Mouse (Mus musculus) midbrain, embryonic 13.5 days (tissue): ENCODE results near the gene Ttc19. TPM values are rescaled to one million over a fixed set of nuclear protein-coding genes. Genes with fewer than 3 reads are reported as not detected.

Source experiments
- ATAC-seq: fragments of 200-750 bp; cut with Nextera tagmentation; 2 replicates; pipeline ENCODE4 v1.8.0; 2017; ENCODE audit warnings: mild to moderate bottlenecking, moderate TSS enrichment, moderate library complexity
- H3K27ac ChIP-seq: fragments of 300-500 bp; sonication (generic); 2 replicates; pipeline ENCODE4 v1.5.1; 2015; ENCODE audit warnings: inconsistent platforms, mild to moderate bottlenecking, moderate library complexity
- H3K27me3 ChIP-seq: fragments of 300-500 bp; sonication (generic); 2 replicates; pipeline ENCODE4 v1.6.1; 2015; ENCODE audit warnings: mild to moderate bottlenecking, inconsistent platforms
- H3K36me3 ChIP-seq: fragments of 300-500 bp; sonication (generic); 2 replicates; pipeline ENCODE4 v1.6.1; 2015; ENCODE audit warnings: mild to moderate bottlenecking, inconsistent platforms
- H3K4me1 ChIP-seq: fragments of 300-500 bp; sonication (generic); replicated peaks from 2 replicates; pipeline ENCODE4 v1.6.1; 2015; ENCODE audit warnings: inconsistent platforms
- H3K4me2 ChIP-seq: fragments of 300-500 bp; sonication (generic); replicated peaks from 2 replicates; pipeline ENCODE4 v1.6.1; 2015; ENCODE audit warnings: moderate library complexity, mild to moderate bottlenecking, inconsistent platforms
- H3K4me3 ChIP-seq: fragments of 300-500 bp; sonication (generic); replicated peaks from 2 replicates; pipeline ENCODE4 v1.5.1; 2015; ENCODE audit warnings: mild to moderate bottlenecking, inconsistent platforms
- H3K9ac ChIP-seq: fragments of 300-500 bp; sonication (generic); replicated peaks from 2 replicates; pipeline ENCODE4 v1.6.1; 2015; ENCODE audit warnings: mild to moderate bottlenecking, inconsistent platforms
- H3K9me3 ChIP-seq: fragments of 300-500 bp; sonication (generic); 2 replicates; pipeline ENCODE4 v1.6.1; 2016; ENCODE audit warnings: mild to moderate bottlenecking, inconsistent platforms
- WGBS: fragments of 180-500 bp; shearing (Covaris S2); methylation state at CpG from one replicate; pipeline ENCODE4 v1.1.7; 2015; 5-methylcytosine and 5-hydroxymethylcytosine counted together
- polyA plus RNA-seq: library from polyadenylated mRNA; unstranded; fragments of >200 nt; fragmentation: Nextera tagmentation; extraction: Ambion mirVana; gene quantifications from 2 replicates; pipeline ENCODE4 v1.2.1, GENCODE M21; 2015

Ttc19 gene
- polyA plus RNA-seq, 1 experiment from 2014 or later: 38.2 TPM

GRCm38 (mm10) chr11:62294121-62294520 lies 12.8 kb downstream of the Ttc19 start:
- 89% methylated on average over 2 of the region's 2 CpGs for WGBS
- Histone ChIP-seq H3K9ac (no peak overlapping the region), H3K4me2 (no peak overlapping the region), H3K9me3 (no peaks in the 10 kb centered on the region), H3K27ac (no peak overlapping the region), H3K27me3 (no peaks in the 10 kb centered on the region), H3K36me3 (peaks cover 55% of the 10 kb centered on the region), H3K4me3 (no peak overlapping the region), H3K4me1 (0 out of 2 replicates have a peak, but pooled peaks cover 3% of the 10 kb centered on the region)
- ATAC-seq: no peak

GRCm38 (mm10) chr11:62298883-62299282 lies 17.6 kb downstream of the Ttc19 start:
- H3K27ac ChIP-seq: no peak overlapping the region
- 85% methylated on average over 6 of the region's 6 CpGs for WGBS
- no peak overlapping the region for H3K4me3 ChIP-seq
- peaks cover 24% of the 10 kb centered on the region for H3K36me3 ChIP-seq
- no peaks in the 10 kb centered on the region for H3K9me3 ChIP-seq
- no peaks in the 10 kb centered on the region for H3K27me3 ChIP-seq
- 0 out of 2 replicates have a peak, but pooled peaks cover 3% of the 10 kb centered on the region for H3K4me1 ChIP-seq
- no peak overlapping the region for H3K4me2 ChIP-seq
- ATAC-seq: no peak
- H3K9ac ChIP-seq: no peak overlapping the region

- H3K4me3 ChIP-seq: no peak overlapping the region
- H3K36me3 ChIP-seq: peaks cover 32% of the 10 kb centered on the region
- no peak for ATAC-seq
- no peak overlapping the region for H3K27ac ChIP-seq
- no peaks in the 10 kb centered on the region for H3K9me3 ChIP-seq
- WGBS: 100% methylated on average over 2 of the region's 2 CpGs
- no peaks in the 10 kb centered on the region for H3K27me3 ChIP-seq
- H3K4me2 ChIP-seq: no peak overlapping the region
- H3K4me1 ChIP-seq: no peaks in the 10 kb centered on the region
- no peak overlapping the region for H3K9ac ChIP-seq
Measured at GRCm38 (mm10) chr11:62305866-62306265, 24.6 kb downstream of the Ttc19 start.

GRCm38 (mm10) chr11:62309296-62309695 lies 28.0 kb downstream of the Ttc19 start:
- no peak overlapping the region for H3K27ac ChIP-seq
- ATAC-seq: no peak
- WGBS: 100% methylated on average over 2 of the region's 2 CpGs
- no peak overlapping the region for H3K4me3 ChIP-seq
- no peaks in the 10 kb centered on the region for H3K9me3 ChIP-seq
- H3K4me2 ChIP-seq: no peak overlapping the region
- no peaks in the 10 kb centered on the region for H3K27me3 ChIP-seq
- H3K36me3 ChIP-seq: peaks cover 60% of the 10 kb centered on the region
- no peak overlapping the region for H3K9ac ChIP-seq
- H3K4me1 ChIP-seq: no peaks in the 10 kb centered on the region

GRCm38 (mm10) chr11:62314984-62315383 lies 33.7 kb downstream of the Ttc19 start:
- H3K27me3 ChIP-seq: no peaks in the 10 kb centered on the region
- H3K9ac ChIP-seq: no peak overlapping the region
- no peaks in the 10 kb centered on the region for H3K9me3 ChIP-seq
- H3K4me3 ChIP-seq: no peak overlapping the region
- 95% methylated on average over 5 of the region's 5 CpGs for WGBS
- H3K4me2 ChIP-seq: no peak overlapping the region
- H3K27ac ChIP-seq: no peak overlapping the region
- no peaks in the 10 kb centered on the region for H3K4me1 ChIP-seq
- H3K36me3 ChIP-seq: peaks cover 81% of the 10 kb centered on the region
- no peak for ATAC-seq

- Histone ChIP-seq H3K4me1 (no peaks in the 10 kb centered on the region), H3K9me3 (no peaks in the 10 kb centered on the region), H3K36me3 (peaks cover 89% of the 10 kb centered on the region), H3K4me3 (no peak overlapping the region), H3K4me2 (no peak overlapping the region), H3K27me3 (no peaks in the 10 kb centered on the region), H3K9ac (no peak overlapping the region), H3K27ac (no peak overlapping the region)
- WGBS: 92% methylated on average over 11 of the region's 11 CpGs
- no peak for ATAC-seq
Measured at GRCm38 (mm10) chr11:62317746-62318145, 36.5 kb downstream of the Ttc19 start.

GRCm38 (mm10) chr11:62320097-62320496 lies 38.8 kb downstream of the Ttc19 start:
- Histone ChIP-seq H3K9me3 (no peaks in the 10 kb centered on the region), H3K36me3 (peaks cover 85% of the 10 kb centered on the region), H3K27me3 (no peaks in the 10 kb centered on the region), H3K9ac (no peak overlapping the region), H3K4me3 (no peak overlapping the region), H3K4me2 (no peak overlapping the region), H3K27ac (no peak overlapping the region), H3K4me1 (no peaks in the 10 kb centered on the region)
- 97% methylated on average over 3 of the region's 3 CpGs for WGBS
- no peak for ATAC-seq

- no peak overlapping the region for H3K4me2 ChIP-seq
- no peaks in the 10 kb centered on the region for H3K4me1 ChIP-seq
- no peak overlapping the region for H3K4me3 ChIP-seq
- no peak for ATAC-seq
- no peak overlapping the region for H3K9ac ChIP-seq
- 91% methylated on average over 3 of the region's 3 CpGs for WGBS
- no peaks in the 10 kb centered on the region for H3K27me3 ChIP-seq
- H3K27ac ChIP-seq: no peak overlapping the region
- H3K9me3 ChIP-seq: no peaks in the 10 kb centered on the region
- peaks cover 83% of the 10 kb centered on the region for H3K36me3 ChIP-seq
Measured at GRCm38 (mm10) chr11:62323659-62324058, 42.4 kb downstream of the Ttc19 start.

GRCm38 (mm10) chr11:62331141-62331540 lies 49.9 kb downstream of the Ttc19 start:
- no peaks in the 10 kb centered on the region for H3K27me3 ChIP-seq
- no peak overlapping the region for H3K4me2 ChIP-seq
- no peak overlapping the region for H3K4me3 ChIP-seq
- H3K36me3 ChIP-seq: peaks cover 84% of the 10 kb centered on the region
- ATAC-seq: no peak
- no peaks in the 10 kb centered on the region for H3K4me1 ChIP-seq
- no peaks in the 10 kb centered on the region for H3K9me3 ChIP-seq
- WGBS: 92% methylated on average over 5 of the region's 5 CpGs
- H3K27ac ChIP-seq: no peak overlapping the region
- no peak overlapping the region for H3K9ac ChIP-seq

- no peak for ATAC-seq
- Histone ChIP-seq H3K27ac (no peak overlapping the region), H3K4me1 (no peaks in the 10 kb centered on the region), H3K27me3 (no peaks in the 10 kb centered on the region), H3K9ac (no peak overlapping the region), H3K4me3 (no peak overlapping the region), H3K9me3 (no peaks in the 10 kb centered on the region), H3K4me2 (no peak overlapping the region), H3K36me3 (peaks cover 84% of the 10 kb centered on the region)
- 92% methylated on average over 4 of the region's 4 CpGs for WGBS
Measured at GRCm38 (mm10) chr11:62332228-62332627, 51.0 kb downstream of the Ttc19 start.

GRCm38 (mm10) chr11:62343002-62343401 lies 61.7 kb downstream of the Ttc19 start:
- no peak overlapping the region for H3K4me2 ChIP-seq
- H3K27me3 ChIP-seq: no peaks in the 10 kb centered on the region
- WGBS: 95% methylated on average over 13 of the region's 13 CpGs
- H3K9ac ChIP-seq: no peak overlapping the region
- no peak overlapping the region for H3K4me3 ChIP-seq
- no peaks in the 10 kb centered on the region for H3K4me1 ChIP-seq
- no peaks in the 10 kb centered on the region for H3K9me3 ChIP-seq
- no peak overlapping the region for H3K27ac ChIP-seq
- peaks cover 70% of the 10 kb centered on the region for H3K36me3 ChIP-seq
- no peak for ATAC-seq

- no peaks in the 10 kb centered on the region for H3K9me3 ChIP-seq
- H3K36me3 ChIP-seq: peaks cover 70% of the 10 kb centered on the region
- no peak overlapping the region for H3K27ac ChIP-seq
- H3K27me3 ChIP-seq: no peaks in the 10 kb centered on the region
- no peak for ATAC-seq
- H3K9ac ChIP-seq: no peak overlapping the region
- no peaks in the 10 kb centered on the region for H3K4me1 ChIP-seq
- H3K4me3 ChIP-seq: no peak overlapping the region
- no peak overlapping the region for H3K4me2 ChIP-seq
- 91% methylated on average over 4 of the region's 4 CpGs for WGBS
Measured at GRCm38 (mm10) chr11:62351948-62352347, 70.7 kb downstream of the Ttc19 start.

- Histone ChIP-seq H3K4me1 (no peaks in the 10 kb centered on the region), H3K4me2 (no peak overlapping the region), H3K9me3 (no peaks in the 10 kb centered on the region), H3K36me3 (peaks cover 58% of the 10 kb centered on the region), H3K4me3 (no peak overlapping the region), H3K9ac (no peak overlapping the region), H3K27ac (no peak overlapping the region), H3K27me3 (no peaks in the 10 kb centered on the region)
- WGBS: 94% methylated on average over 2 of the region's 2 CpGs
- no peak for ATAC-seq
Measured at GRCm38 (mm10) chr11:62355216-62355615, 73.9 kb downstream of the Ttc19 start.
